Mouse (Mus musculus): Measurements from ENCODE around the gene Efcab8.

GRCm38 (mm10) chr2:153750363-153750762 is 29.4 kb upstream of the Efcab8 start:
- TF ChIP-seq EP300 (IDR thresholded peaks at IDR 0.05; ENCODE audit: low read depth) = no peak
- no peak for TF ChIP-seq CTCF (IDR thresholded peaks at IDR 0.05; ENCODE audit: low read depth)

Data from heart, postnatal 0 days (tissue).